Mouse (Mus musculus): ENCODE measurements at regions not wholly inside any gene's neighbourhood (a gene's known extent, or its start where the extent isn't known, plus 50 kb on each side); places are given as distances from the start of the nearest gene placed in this dataset.

- no peak for TF ChIP-seq CTCF (IDR thresholded peaks at IDR 0.05; ENCODE audit: low read depth, low read length)
- TF ChIP-seq GATA1 (IDR thresholded peaks at IDR 0.05; ENCODE audit: borderline replicate concordance, low read length): no peak
- TF ChIP-seq POLR2AphosphoS5 (IDR thresholded peaks at IDR 0.05; ENCODE audit: insufficient replicate concordance, low read depth, low read length): no peak
- no peak for TF ChIP-seq GATA2 (IDR thresholded peaks at IDR 0.05; ENCODE audit: borderline replicate concordance, low read depth, low read length)
- no peak for TF ChIP-seq TAL1 (conservative IDR thresholded peaks at IDR 0.05; ENCODE audit: low read depth, low read length)
These were observed 145.9 kb upstream of the Ubr2 start for GRCm38 (mm10) chr17:47156237-47156636.
